Mouse (Mus musculus): ENCODE measurements around the gene Epb41l2. TPM values are rescaled to one million over a fixed set of nuclear protein-coding genes. Genes with fewer than 3 reads are reported as not detected.

Gene Epb41l2
- polyA plus RNA-seq, 2 experiments, result 6.8 to 11.7 TPM

DNA sequence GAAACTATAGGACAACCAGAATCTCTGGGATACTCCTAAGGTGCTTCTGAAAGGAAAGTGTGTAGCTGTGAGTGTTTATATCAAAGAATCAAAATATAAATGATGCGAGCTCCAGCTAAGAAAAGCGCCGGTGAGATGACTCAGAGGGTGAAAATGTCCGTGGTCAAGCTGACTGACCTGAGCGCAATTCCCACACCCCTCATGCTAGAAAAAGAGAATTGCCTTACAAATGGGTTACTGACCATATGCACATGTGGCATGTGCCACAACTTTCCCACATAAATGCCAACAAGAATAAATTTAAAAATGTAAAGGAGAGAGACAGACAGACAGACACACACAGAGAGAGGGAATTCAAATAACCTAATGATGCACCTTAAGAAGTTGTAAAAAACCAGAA, 18.9 kb upstream of the Epb41l2 start:
- ATAC-seq (ENCODE audit: insufficient read depth), result no peak
- Histone ChIP-seq H3K36me3 (replicated peaks; ENCODE audit: control insufficient read depth, insufficient read depth, low read depth) (no peaks in the 10 kb centered on the region), H3K27ac (no peak overlapping the region), H3K4me2 (ENCODE audit: low read depth) (no peak overlapping the region), H3K4me1 (replicated peaks; ENCODE audit: control insufficient read depth in 2 of 2, insufficient read depth in 2 of 2, low read length in 1 of 2) (no peaks in the 10 kb centered on the region), H3K27me3 (ENCODE audit: control insufficient read depth, insufficient read depth, low read length) (no peaks in the 10 kb centered on the region), H3K9ac (replicated peaks) (no peak overlapping the region), H3K4me3 (ENCODE audit: insufficient read depth in 1 of 2, low read depth in 2 of 2, low read length in 2 of 2) (no peak overlapping the region), H3K9me3 (ENCODE audit: control insufficient read depth, low read length) (no peaks in the 10 kb centered on the region)
- 85% methylated on average over 5 of the region's 5 CpGs for WGBS (ENCODE audit: insufficient replicate concordance)
- DNase-seq (ENCODE audit: low read depth in 3 of 3, low spot score in 3 of 3), result no peak
- TF ChIP-seq EP300 (IDR thresholded peaks at IDR 0.05; ENCODE audit: low read depth) (no peak), CTCF (IDR thresholded peaks at IDR 0.05; ENCODE audit: low read depth) (no peak)

DNA sequence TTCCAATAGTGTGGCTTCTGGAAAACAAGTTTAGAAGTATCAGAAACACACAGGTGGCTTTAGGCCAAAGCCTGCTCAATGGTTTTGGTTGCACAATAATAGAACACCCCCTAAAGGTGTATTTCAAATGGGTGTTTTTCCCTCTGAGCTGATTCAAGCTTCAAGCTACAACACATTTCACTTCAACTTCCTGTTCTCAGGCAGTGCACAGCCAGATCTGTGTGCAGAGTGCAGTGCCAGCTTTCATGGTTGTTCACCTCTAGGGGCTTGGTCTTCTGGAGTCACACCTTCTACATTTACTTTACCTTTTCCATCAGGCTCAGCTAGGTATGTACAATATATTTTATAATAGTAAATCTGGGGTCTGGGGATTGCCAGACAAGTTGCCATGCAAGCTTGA, 16.8 kb upstream of the Epb41l2 start:
- no peak overlapping the region for H3K4me3 ChIP-seq (ENCODE audit: insufficient read depth in 1 of 2, low read depth in 2 of 2, low read length in 2 of 2)
- H3K27ac ChIP-seq, result no peak overlapping the region
- DNase-seq (ENCODE audit: low read depth in 3 of 3, low spot score in 3 of 3) (no peak), ATAC-seq (ENCODE audit: insufficient read depth) (no peak)
- H3K36me3 ChIP-seq (replicated peaks; ENCODE audit: control insufficient read depth, insufficient read depth, low read depth), result no peaks in the 10 kb centered on the region
- H3K9me3 ChIP-seq (ENCODE audit: control insufficient read depth, low read length), result no peaks in the 10 kb centered on the region
- TF ChIP-seq EP300 (IDR thresholded peaks at IDR 0.05; ENCODE audit: low read depth) (no peak), CTCF (IDR thresholded peaks at IDR 0.05; ENCODE audit: low read depth) (no peak)
- H3K4me1 ChIP-seq (replicated peaks; ENCODE audit: control insufficient read depth in 2 of 2, insufficient read depth in 2 of 2, low read length in 1 of 2), result no peaks in the 10 kb centered on the region
- no peak overlapping the region for H3K4me2 ChIP-seq (ENCODE audit: low read depth)
- H3K27me3 ChIP-seq (ENCODE audit: control insufficient read depth, insufficient read depth, low read length), result no peaks in the 10 kb centered on the region
- no peak overlapping the region for H3K9ac ChIP-seq (replicated peaks)

DNA sequence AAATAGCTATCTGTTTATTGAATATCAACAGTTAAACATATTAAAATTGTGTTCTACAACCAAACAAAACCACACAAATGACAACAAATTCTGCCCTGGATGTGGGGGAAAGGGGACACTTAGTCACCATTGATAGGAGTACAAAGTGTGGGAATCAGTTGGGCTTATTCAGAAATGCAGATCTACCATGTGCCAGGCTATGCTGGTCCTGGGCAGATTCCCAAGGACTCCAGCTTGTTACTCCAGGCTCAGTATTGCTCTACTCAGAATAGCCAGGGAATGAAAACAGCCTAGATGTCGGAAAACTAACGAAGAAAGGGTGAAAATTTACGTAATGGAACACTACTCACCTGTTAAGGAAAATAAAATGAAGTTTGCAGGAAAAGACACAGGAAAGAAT, 5.7 kb upstream of the Epb41l2 start:
- Histone ChIP-seq H3K27ac (no peak overlapping the region), H3K27me3 (ENCODE audit: control insufficient read depth, insufficient read depth, low read length) (no peaks in the 10 kb centered on the region), H3K4me2 (ENCODE audit: low read depth) (no peak overlapping the region), H3K36me3 (replicated peaks; ENCODE audit: control insufficient read depth, insufficient read depth, low read depth) (no peaks in the 10 kb centered on the region), H3K4me3 (ENCODE audit: insufficient read depth in 1 of 2, low read depth in 2 of 2, low read length in 2 of 2) (no peak overlapping the region), H3K9me3 (ENCODE audit: control insufficient read depth, low read length) (no peaks in the 10 kb centered on the region), H3K9ac (replicated peaks) (no peak overlapping the region), H3K4me1 (replicated peaks; ENCODE audit: control insufficient read depth in 2 of 2, insufficient read depth in 2 of 2, low read length in 1 of 2) (no peaks in the 10 kb centered on the region)
- ATAC-seq (ENCODE audit: insufficient read depth), result no peak
- no peak for DNase-seq (ENCODE audit: low read depth in 3 of 3, low spot score in 3 of 3)
- TF ChIP-seq CTCF (IDR thresholded peaks at IDR 0.05; ENCODE audit: low read depth) (no peak), EP300 (IDR thresholded peaks at IDR 0.05; ENCODE audit: low read depth) (no peak)
- WGBS (ENCODE audit: insufficient replicate concordance), result 72% methylated on average over 3 of the region's 3 CpGs

DNA sequence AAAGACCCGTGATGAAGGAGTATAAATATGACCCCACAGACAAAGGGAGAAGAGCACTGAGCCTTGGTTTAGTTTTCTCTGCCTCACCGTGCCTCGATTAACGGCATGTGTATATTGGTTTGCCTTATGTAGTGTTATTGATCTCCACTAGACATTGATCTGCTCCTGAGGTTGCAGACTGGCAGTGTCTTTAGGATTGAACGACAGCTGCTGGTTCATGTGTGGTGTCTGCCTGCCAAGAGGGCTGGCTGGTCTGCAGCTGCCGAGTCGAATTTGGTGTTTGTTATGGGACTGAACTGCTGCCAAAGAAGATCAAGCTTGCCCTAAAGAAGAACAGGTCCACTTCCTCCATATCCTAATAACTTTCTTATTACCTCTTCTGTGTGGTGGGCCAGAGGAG, 5.2 kb upstream of the Epb41l2 start:
- no peak for DNase-seq (ENCODE audit: low read depth in 3 of 3, low spot score in 3 of 3)
- Histone ChIP-seq H3K36me3 (replicated peaks; ENCODE audit: control insufficient read depth, insufficient read depth, low read depth) (no peaks in the 10 kb centered on the region), H3K9ac (replicated peaks) (no peak overlapping the region), H3K27ac (no peak overlapping the region), H3K4me3 (ENCODE audit: insufficient read depth in 1 of 2, low read depth in 2 of 2, low read length in 2 of 2) (no peak overlapping the region), H3K4me2 (ENCODE audit: low read depth) (no peak overlapping the region), H3K27me3 (ENCODE audit: control insufficient read depth, insufficient read depth, low read length) (no peaks in the 10 kb centered on the region), H3K9me3 (ENCODE audit: control insufficient read depth, low read length) (no peaks in the 10 kb centered on the region), H3K4me1 (replicated peaks; ENCODE audit: control insufficient read depth in 2 of 2, insufficient read depth in 2 of 2, low read length in 1 of 2) (peaks cover 0 to 3% of the 10 kb centered on the region in 2 experiments; a peak in 3 of 4 replicates)
- 74% methylated on average over 7 of the region's 7 CpGs for WGBS (ENCODE audit: insufficient replicate concordance)
- TF ChIP-seq EP300 (IDR thresholded peaks at IDR 0.05; ENCODE audit: low read depth) (no peak), CTCF (IDR thresholded peaks at IDR 0.05; ENCODE audit: low read depth) (no peak)
- ATAC-seq (ENCODE audit: insufficient read depth), result no peak

DNA sequence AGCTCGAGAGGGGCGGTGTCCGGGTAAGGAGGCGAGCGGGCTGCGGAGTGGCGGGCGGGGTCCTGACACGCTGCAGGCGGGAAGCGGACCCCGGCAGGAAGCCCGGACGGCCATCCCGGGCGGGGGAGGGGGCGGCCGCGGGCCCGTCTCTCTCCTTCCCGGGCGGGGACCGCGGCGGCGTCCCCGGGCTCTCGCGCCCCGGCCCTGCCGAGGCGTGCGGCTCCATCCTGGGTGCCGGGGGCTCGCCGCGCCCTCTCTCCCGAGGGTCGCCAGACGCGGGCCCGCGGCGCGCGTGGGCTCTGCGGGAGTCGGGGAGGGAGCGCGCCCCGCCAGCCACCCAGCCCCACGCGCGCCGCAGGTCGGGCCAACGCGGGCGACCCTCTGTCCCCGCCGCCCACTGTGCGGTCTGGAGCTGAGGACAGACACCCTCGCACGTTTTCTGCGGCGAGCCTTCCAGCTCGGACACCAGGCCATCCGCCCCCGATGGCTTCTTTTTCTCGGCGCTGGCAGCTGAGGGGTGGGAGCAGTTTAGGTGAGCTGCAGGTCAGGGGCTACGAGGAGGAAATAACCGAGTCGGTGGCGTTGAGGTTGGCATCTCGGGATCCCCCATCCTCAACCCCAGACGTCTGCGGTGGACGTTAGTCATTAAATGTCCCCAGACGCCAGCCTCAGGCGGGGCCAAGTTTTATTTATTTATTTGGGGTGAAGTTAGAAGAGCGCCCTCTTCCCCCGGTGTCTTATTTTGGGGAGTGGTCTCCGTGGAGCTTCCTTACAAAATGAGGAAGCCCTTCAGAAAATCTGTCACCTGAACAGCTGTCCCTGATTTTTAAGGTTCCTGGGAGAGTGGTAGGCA, 587 bp downstream of the Epb41l2 start:
- ATAC-seq (ENCODE audit: insufficient read depth), result peak; percentile 68; the same call in 1 of the 2 replicates
- no peak for DNase-seq (ENCODE audit: low read depth in 3 of 3, low spot score in 3 of 3)
- Histone ChIP-seq H3K4me1 (replicated peaks; ENCODE audit: control insufficient read depth in 2 of 2, insufficient read depth in 2 of 2, low read length in 1 of 2) (peaks cover 0 to 10% of the 10 kb centered on the region in 2 experiments; a peak in 3 of 4 replicates), H3K4me2 (ENCODE audit: low read depth) (peak overlapping the region; percentile 90), H3K36me3 (replicated peaks; ENCODE audit: control insufficient read depth, insufficient read depth, low read depth) (no peaks in the 10 kb centered on the region), H3K9ac (replicated peaks) (peak overlapping the region; percentile 70), H3K4me3 (ENCODE audit: insufficient read depth in 1 of 2, low read depth in 2 of 2, low read length in 2 of 2) (peak overlapping the region; percentile 74 to 83), H3K27ac (no peak overlapping the region), H3K27me3 (ENCODE audit: control insufficient read depth, insufficient read depth, low read length) (peaks cover 3% of the 10 kb centered on the region), H3K9me3 (ENCODE audit: control insufficient read depth, low read length) (no peaks in the 10 kb centered on the region)
- no peak for TF ChIP-seq EP300 (IDR thresholded peaks at IDR 0.05; ENCODE audit: low read depth)
- 0% methylated on average over 48 of the region's 84 CpGs for WGBS (ENCODE audit: insufficient replicate concordance)
